Mouse (Mus musculus) ES-E14 (cell line): ENCODE data around the gene Diaph3. TPM values are rescaled to one million over a fixed set of nuclear protein-coding genes. Genes with fewer than 3 reads are reported as not detected.

ENCODE experiments used
- DNase-seq: peaks from one replicate; pipeline ENCODE4 v3.0.0-alpha.2; 2013; ENCODE audit warnings: low read depth, low spot score
- H3K27ac ChIP-seq: 2 replicates; pipeline ENCODE4 v1.5.1; 2012; ENCODE audit warnings: low read depth, mild to moderate bottlenecking, low read length, moderate library complexity, mixed read lengths; ENCODE audit not compliant: poor library complexity, insufficient read depth, severe bottlenecking
- H3K36me3 ChIP-seq: 2 replicates; pipeline ENCODE4 v1.6.1; 2012; ENCODE audit warnings: mild to moderate bottlenecking, low read length, moderate library complexity, mixed read lengths; ENCODE audit not compliant: control insufficient read depth, poor library complexity, insufficient read depth, severe bottlenecking
- H3K4me1 ChIP-seq, 2 experiments: fragments of 150-350 bp in 1 of 2; sonication (generic) in 1 of 2; 2 replicates each; pipeline ENCODE4 v1.6.1; 2012; ENCODE audit warnings: low read length in 2 of 2, mild to moderate bottlenecking in 1 of 2, mixed read lengths in 1 of 2; ENCODE audit not compliant: control insufficient read depth in 2 of 2, insufficient read depth in 2 of 2, poor library complexity in 1 of 2
- H3K4me3 ChIP-seq, 2 experiments: fragments of 150-350 bp in 1 of 2; sonication (generic) in 1 of 2; 2 replicates each; pipeline ENCODE4 v1.5.1; 2012; ENCODE audit warnings: low read length in 2 of 2, low read depth in 1 of 2, mild to moderate bottlenecking in 1 of 2, mixed read lengths in 1 of 2; ENCODE audit not compliant: insufficient read depth in 1 of 2, poor library complexity in 1 of 2, severe bottlenecking in 1 of 2
- H3K9ac ChIP-seq: 2 replicates; pipeline ENCODE4 v1.6.1; 2012; ENCODE audit warnings: low read depth, mild to moderate bottlenecking, low read length, mixed read lengths; ENCODE audit not compliant: poor library complexity, insufficient read depth, severe bottlenecking
- H3K9me3 ChIP-seq: fragments of 150-350 bp; sonication (generic); 2 replicates; pipeline ENCODE4 v1.6.1; 2012; ENCODE audit warnings: low read depth, mild to moderate bottlenecking, low read length; ENCODE audit not compliant: control insufficient read depth, insufficient read depth
- CHD2 ChIP-seq: IDR thresholded peaks from 2 replicates; pipeline ENCODE4 v1.6.1; 2014; ENCODE audit warnings: mild to moderate bottlenecking, low read depth, low read length, inconsistent platforms
- HCFC1 ChIP-seq: IDR thresholded peaks from 2 replicates; pipeline ENCODE4 v1.6.1; 2012; ENCODE audit warnings: low read length, inconsistent platforms, borderline replicate concordance; ENCODE audit not compliant: insufficient read depth
- MAFK ChIP-seq: IDR thresholded peaks from 2 replicates; pipeline ENCODE4 v1.6.1; 2014; ENCODE audit warnings: mild to moderate bottlenecking, low read depth, low read length, inconsistent platforms; ENCODE audit not compliant: insufficient read depth
- ZC3H11A ChIP-seq: IDR thresholded peaks from 2 replicates; pipeline ENCODE4 v1.6.1; 2012; ENCODE audit warnings: low read depth, mild to moderate bottlenecking, inconsistent platforms, low read length, borderline replicate concordance
- ZNF384 ChIP-seq: IDR thresholded peaks from 2 replicates; pipeline ENCODE4 v1.6.1; 2012; ENCODE audit warnings: low read depth, low read length, inconsistent platforms
- in situ Hi-C, 2 experiments: fragments of 600-800 bp; cut with MboI; formaldehyde crosslinking; loops; one replicate each; pipeline ENCODE4 v1.15.1; 2025; ENCODE audit warnings: low sequenced_read_pairs in 2 of 2, inconsistent platforms in 1 of 2; ENCODE audit not compliant: unreplicated experiment in 2 of 2
- total RNA-seq: library from RNA; depleted of rRNA; stranded (reverse); fragments of 300-350 nt; gene quantifications from 2 replicates; pipeline ENCODE4 v1.2.3, GENCODE M21; 2012

Diaph3 gene
- total RNA-seq, 1 experiment, result 13.1 TPM

GRCm38 (mm10) chr14:86772176-86773150 is 368.6 kb downstream of the Diaph3 start:
- H3K4me3 ChIP-seq, result no peak overlapping the region
- no peak overlapping the region for H3K9ac ChIP-seq
- no peak for TF ChIP-seq HCFC1
- TF ChIP-seq MAFK, result no peak
- no peak for TF ChIP-seq ZC3H11A
- TF ChIP-seq ZNF384, result no peak
- no peak for TF ChIP-seq CHD2
- DNase-seq, result no peak
- H3K4me1 ChIP-seq, result no peaks in the 10 kb centered on the region
- in situ Hi-C loops, result no loop called here
- H3K27ac ChIP-seq, result no peak overlapping the region
- no peaks in the 10 kb centered on the region for H3K9me3 ChIP-seq
- no peaks in the 10 kb centered on the region for H3K36me3 ChIP-seq

DNA sequence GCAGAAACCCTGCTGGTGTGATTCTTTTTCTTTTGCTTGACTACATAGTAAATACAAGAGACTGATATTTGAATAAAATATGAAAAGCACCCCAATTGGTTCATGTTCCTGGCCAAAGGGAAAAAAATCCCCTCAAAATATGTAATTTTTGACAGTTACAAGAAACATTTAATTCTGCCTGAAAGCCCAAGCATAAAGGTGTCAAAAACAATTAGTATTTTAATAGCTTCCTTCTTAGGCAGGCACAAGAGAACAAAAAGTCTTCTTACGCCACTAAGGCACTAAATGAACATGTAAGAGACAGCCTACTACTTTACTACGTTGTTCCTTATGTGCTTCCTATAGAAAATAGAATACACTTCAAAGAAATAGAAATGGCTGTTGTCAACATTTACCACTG is 376.7 kb downstream of the Diaph3 start:
- no peak overlapping the region for H3K27ac ChIP-seq
- in situ Hi-C loops, result no loop called here
- H3K9ac ChIP-seq, result no peak overlapping the region
- H3K4me1 ChIP-seq, result no peaks in the 10 kb centered on the region
- H3K36me3 ChIP-seq, result no peaks in the 10 kb centered on the region
- TF ChIP-seq ZC3H11A (no peak), HCFC1 (no peak), CHD2 (no peak), MAFK (no peak), ZNF384 (no peak)
- no peak for DNase-seq
- no peaks in the 10 kb centered on the region for H3K9me3 ChIP-seq
- no peak overlapping the region for H3K4me3 ChIP-seq

DNA sequence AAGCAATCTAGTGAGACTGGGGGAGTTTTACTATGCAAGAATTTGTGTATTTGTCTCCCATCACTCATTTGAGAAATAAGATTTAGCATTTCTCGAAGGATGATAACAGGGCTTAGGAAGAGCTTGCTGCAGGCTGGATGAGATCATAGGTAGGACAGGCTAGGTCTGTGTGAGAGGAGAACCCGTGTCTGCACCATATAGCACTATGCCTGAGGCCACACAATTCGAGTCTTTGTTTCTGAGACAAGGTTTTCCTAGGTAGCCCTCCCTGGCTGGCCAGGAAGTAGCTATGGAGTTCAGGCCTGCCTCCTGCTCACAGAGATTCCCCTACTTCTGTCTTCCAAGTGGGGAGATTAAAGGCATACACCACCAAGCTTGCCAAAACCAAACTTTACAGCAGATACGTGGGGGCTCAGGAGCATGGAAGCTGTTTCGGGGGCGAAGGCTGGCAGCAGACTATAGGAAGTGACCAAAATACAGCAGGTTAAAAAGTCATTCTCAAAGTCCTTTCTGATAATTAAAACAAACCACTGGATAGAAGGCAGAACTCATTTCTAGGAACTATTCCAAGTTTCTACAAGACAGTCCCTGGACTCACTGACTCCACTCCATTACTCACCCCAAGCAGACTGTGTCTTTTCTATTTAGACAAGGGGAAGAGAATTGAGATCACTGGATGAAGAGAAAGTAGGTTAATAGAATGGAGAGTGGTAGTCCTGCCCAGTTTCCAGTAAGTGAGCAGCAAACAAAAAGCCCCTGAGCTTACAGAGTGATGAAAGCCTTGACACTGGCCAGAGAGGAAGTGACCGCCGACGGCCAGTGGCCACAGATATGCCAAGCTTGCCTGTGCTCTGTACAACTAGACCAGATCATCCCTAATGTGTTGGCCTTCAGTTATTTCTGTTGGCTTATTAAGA is 383.2 kb downstream of the Diaph3 start:
- in situ Hi-C loops, result no loop called here
- Histone ChIP-seq H3K9ac (no peak overlapping the region), H3K36me3 (no peaks in the 10 kb centered on the region), H3K27ac (no peak overlapping the region), H3K9me3 (no peaks in the 10 kb centered on the region), H3K4me1 (no peaks in the 10 kb centered on the region), H3K4me3 (no peak overlapping the region)
- DNase-seq, result no peak
- no peak for TF ChIP-seq ZNF384
- no peak for TF ChIP-seq MAFK
- TF ChIP-seq CHD2, result no peak
- no peak for TF ChIP-seq HCFC1
- TF ChIP-seq ZC3H11A, result no peak

DNA sequence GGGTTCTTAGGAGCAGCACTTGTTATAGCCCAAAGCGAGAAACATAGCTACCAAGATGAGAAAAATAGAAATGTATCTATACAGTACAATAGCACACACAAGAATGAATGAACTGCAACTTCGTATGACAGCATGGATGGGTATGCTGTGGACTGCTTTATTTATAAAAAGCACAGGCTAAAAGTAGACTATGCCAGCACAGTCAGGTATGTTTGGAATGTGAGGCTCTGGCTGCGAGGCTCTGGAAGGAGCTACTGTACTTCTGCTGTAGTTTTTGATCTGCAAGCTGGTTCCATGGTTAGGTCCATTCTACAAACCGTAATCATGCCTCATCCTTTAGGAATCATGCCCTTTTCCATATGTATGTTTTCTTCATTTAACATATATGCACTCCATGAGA is 383.9 kb downstream of the Diaph3 start:
- Histone ChIP-seq H3K9me3 (no peaks in the 10 kb centered on the region), H3K4me3 (no peak overlapping the region), H3K9ac (no peak overlapping the region), H3K4me1 (no peaks in the 10 kb centered on the region), H3K27ac (no peak overlapping the region), H3K36me3 (no peaks in the 10 kb centered on the region)
- in situ Hi-C loops, result no loop called here
- TF ChIP-seq MAFK, result no peak
- TF ChIP-seq HCFC1, result no peak
- TF ChIP-seq ZNF384, result no peak
- TF ChIP-seq ZC3H11A, result no peak
- no peak for TF ChIP-seq CHD2
- no peak for DNase-seq
